ENCODE assay signal across 8 mouse cellular contexts in the genomic region with DNA sequence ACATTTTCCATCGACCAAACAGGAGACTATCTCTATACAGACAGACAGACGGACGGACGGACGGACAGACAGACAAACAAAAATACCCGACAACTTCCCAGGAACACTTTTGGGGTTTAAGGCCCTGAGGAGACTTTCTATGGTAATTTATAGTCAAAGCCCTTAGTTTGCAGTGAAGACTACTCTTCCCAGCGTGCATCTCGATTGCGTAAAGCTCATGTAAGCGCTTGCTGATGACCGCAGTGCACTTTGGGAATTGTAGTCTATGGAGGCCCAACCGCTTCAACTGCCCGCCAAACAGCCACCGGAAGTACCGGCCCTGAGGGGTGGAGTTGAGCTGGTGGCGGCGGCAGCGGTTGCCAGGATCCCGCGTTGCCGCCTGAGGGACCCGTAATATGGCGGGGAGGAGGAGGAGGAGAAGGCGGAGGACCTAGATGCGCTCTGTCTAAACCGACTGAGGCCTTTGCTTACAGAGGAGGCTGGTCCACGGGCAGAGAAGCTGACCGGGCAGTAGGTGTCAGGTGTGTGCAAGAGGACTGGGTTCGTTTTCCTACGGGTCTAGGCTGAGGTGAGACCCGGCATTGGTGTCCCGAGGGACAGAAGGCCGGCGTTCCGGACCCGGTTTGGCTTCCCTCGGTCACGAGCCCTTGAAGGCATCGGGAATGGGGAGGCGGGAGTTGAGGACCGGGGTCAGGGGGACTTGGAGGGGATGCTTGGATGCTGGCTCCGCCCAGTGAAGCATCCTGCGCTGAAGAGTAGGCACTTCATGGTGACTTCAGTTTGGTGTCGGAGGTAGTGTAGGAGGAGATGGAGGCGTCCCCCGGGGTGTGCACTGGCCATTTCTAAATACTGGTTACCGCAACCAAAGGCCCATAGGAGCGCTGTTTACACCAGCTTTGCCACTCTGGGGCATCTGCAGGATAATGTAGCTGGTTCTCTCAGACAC. TPM values are rescaled to one million over a fixed set of nuclear protein-coding genes. Genes with fewer than 3 reads are reported as not detected.
DNase-seq lines count a peak whose midpoint lies in the region; ATAC-seq and TF ChIP-seq lines count a peak whose summit lies in the region.

A gene (plus strand): TSS at position 325 of the 946 bp plus-strand sequence.

- WGBS in cerebellum, adult 2 months, result under 1% methylated on average over 48 of the region's 48 CpGs
- WGBS in hindbrain, embryonic 10.5 days, result under 1% methylated on average over 48 of the region's 48 CpGs
- WGBS in lung, postnatal 0 days, result under 1% methylated on average over 48 of the region's 48 CpGs

- H3K4me3 ChIP-seq in MEL (ENCODE audit: control insufficient read depth in 1 of 2, insufficient read depth in 1 of 2, low read depth in 2 of 2, low read length in 2 of 2), result peak within 1 kb of the TSS; percentile 68 to 78
- peak within 1 kb of the TSS; percentile 88 for H3K4me3 ChIP-seq in cerebellum, adult 2 months (replicated peaks; ENCODE audit: insufficient read depth, low read depth, low read length)
- H3K4me3 ChIP-seq in hindbrain, embryonic 10.5 days, result peak within 1 kb of the TSS; percentile 74
- H3K4me3 ChIP-seq in lung, postnatal 0 days (ENCODE audit: low read depth, low read length), result peak within 1 kb of the TSS; percentile 69

- H3K27me3 ChIP-seq in MEL (ENCODE audit: control insufficient read depth in 1 of 2, insufficient read depth in 2 of 2, low read length in 2 of 2), result no peaks in the 10 kb centered on the region
- no peaks in the 10 kb centered on the region for H3K27me3 ChIP-seq in cerebellum, adult 2 months (ENCODE audit: control insufficient read depth, insufficient read depth, low read length)
- no peaks in the 10 kb centered on the region for H3K27me3 ChIP-seq in hindbrain, embryonic 10.5 days (ENCODE audit: insufficient read depth, poor library complexity, severe bottlenecking)
- H3K27me3 ChIP-seq in lung, postnatal 0 days (replicated peaks; ENCODE audit: insufficient read depth, low read length), result no peaks in the 10 kb centered on the region

- peaks cover 0 to 14% of the 10 kb centered on the region in 2 experiments; a peak in 2 of 4 replicates for H3K4me1 ChIP-seq in MEL (ENCODE audit: control insufficient read depth in 1 of 2, insufficient read depth in 2 of 2, low read length in 2 of 2)
- peaks cover 3% of the 10 kb centered on the region for H3K4me1 ChIP-seq in cerebellum, adult 2 months (ENCODE audit: control insufficient read depth, insufficient read depth, low read length)
- peaks cover 16% of the 10 kb centered on the region for H3K4me1 ChIP-seq in hindbrain, embryonic 10.5 days (replicated peaks)
- H3K4me1 ChIP-seq in lung, postnatal 0 days (ENCODE audit: insufficient read depth, low read depth, low read length), result 0 out of 2 replicates have a peak, but pooled peaks cover 3% of the 10 kb centered on the region

- H3K4me2 ChIP-seq in lung, postnatal 0 days (replicated peaks; ENCODE audit: low read depth, low read length), result peak within 1 kb of the TSS; percentile 89

- H3K36me3 ChIP-seq in MEL (ENCODE audit: control insufficient read depth in 1 of 2, insufficient read depth in 2 of 2, low read length in 2 of 2), result peaks cover 0 to 16% of the 10 kb centered on the region in 2 experiments; a peak in 2 of 4 replicates
- peaks cover 28% of the 10 kb centered on the region for H3K36me3 ChIP-seq in hindbrain, embryonic 10.5 days
- H3K36me3 ChIP-seq in lung, postnatal 0 days (ENCODE audit: insufficient read depth, low read length), result no peaks in the 10 kb centered on the region

- peak; percentile 98 for ATAC-seq in lung, postnatal 0 days

- no peak for TF ChIP-seq EP300 in MEL (IDR thresholded peaks at IDR 0.05; ENCODE audit: low read depth in 1 of 2, low read length in 2 of 2)
- TF ChIP-seq EP300 in lung, postnatal 0 days (IDR thresholded peaks at IDR 0.05), result peak; percentile 17; the same call in 1 of the 2 replicates

- peak within 1 kb of the TSS; percentile 48; the same call in 1 of the 2 replicates for H3K27ac ChIP-seq in MEL (ENCODE audit: control insufficient read depth, low read depth, low read length)
- H3K27ac ChIP-seq in cerebellum, adult 2 months (ENCODE audit: insufficient read depth, low read length), result peak within 1 kb of the TSS; percentile 41
- peak within 1 kb of the TSS; percentile 85 for H3K27ac ChIP-seq in hindbrain, embryonic 10.5 days
- H3K27ac ChIP-seq in lung, postnatal 0 days (ENCODE audit: low read length), result no peak within 1 kb of the TSS

- H3K79me2 ChIP-seq in MEL (ENCODE audit: control insufficient read depth, insufficient read depth, low read length, poor library complexity), result no peaks in the 10 kb centered on the region; the same call in 1 of the 2 replicates

- peak; percentile 52 to 68; a peak in 3 of 4 replicates for TF ChIP-seq POLR2A in MEL (IDR thresholded peaks at IDR 0.05; ENCODE audit: control insufficient read depth in 1 of 2, insufficient read depth in 1 of 2, low read depth in 1 of 2, low read length in 2 of 2, poor library complexity in 1 of 2)
- TF ChIP-seq POLR2A in cerebellum, adult 2 months (IDR thresholded peaks at IDR 0.05; ENCODE audit: borderline replicate concordance, insufficient read depth, low read length), result peak; percentile 40; the same call in 1 of the 2 replicates

- H3K9ac ChIP-seq in MEL (ENCODE audit: control insufficient read depth, low read depth, low read length, poor library complexity, severe bottlenecking), result peak within 1 kb of the TSS; percentile 80
- H3K9ac ChIP-seq in lung, postnatal 0 days (replicated peaks; ENCODE audit: low read depth), result peak within 1 kb of the TSS; percentile 39

- no peak for TF ChIP-seq CTCF in MEL (IDR thresholded peaks at IDR 0.05 in 2 of 3, conservative IDR thresholded peaks at IDR 0.05 in 1 of 3; ENCODE audit: control insufficient read depth in 1 of 3, insufficient read depth in 1 of 3, low read depth in 2 of 3, low read length in 3 of 3, poor library complexity in 1 of 3, severe bottlenecking in 1 of 3)
- no peak for TF ChIP-seq CTCF in cerebellum, adult 2 months (IDR thresholded peaks at IDR 0.05; ENCODE audit: borderline replicate concordance, insufficient read depth, low read depth, low read length)
- peak; percentile 41 for TF ChIP-seq CTCF in lung, postnatal 0 days (IDR thresholded peaks at IDR 0.05)

- peak; percentile 98 for DNase-seq in MEL (ENCODE audit: low read depth, low spot score)
- peak; percentile 93 to 98 for DNase-seq in cerebellum, adult 2 months
- peak; percentile 96 for DNase-seq in forelimb bud, embryonic 11.5 days (ENCODE audit: low read depth, low spot score)
- peak; percentile 94 for DNase-seq in hindbrain, embryonic 10.5 days (ENCODE audit: low spot score)
- DNase-seq in layer of hippocampus, adult 9-11 months, result peak; percentile 97
- DNase-seq in lung, postnatal 0 days (ENCODE audit: low spot score), result peak; percentile 99
- peak; percentile 79 for DNase-seq in ovary, postnatal 14 days (ENCODE audit: low spot score)
- peak; percentile 93 for DNase-seq in thymus, postnatal 14 days

- no peak for TF ChIP-seq RAD21 in MEL (IDR thresholded peaks at IDR 0.05; ENCODE audit: low read depth, low read length)

- H3K9me3 ChIP-seq in MEL (replicated peaks; ENCODE audit: insufficient read depth, low read length), result no peaks in the 10 kb centered on the region
- H3K9me3 ChIP-seq in hindbrain, embryonic 10.5 days, result no peaks in the 10 kb centered on the region
- H3K9me3 ChIP-seq in lung, postnatal 0 days (ENCODE audit: low read length), result no peaks in the 10 kb centered on the region

TF ChIP-seq in MEL, 35 proteins besides CTCF, POLR2A, EP300 and RAD21 (continues in another document):
- TF ChIP-seq HCFC1 (IDR thresholded peaks at IDR 0.05; ENCODE audit: low read depth, low read length) (peak; percentile 100), SIN3A (IDR thresholded peaks at IDR 0.05; ENCODE audit: low read length) (peak; percentile 96), KAT2A (conservative IDR thresholded peaks at IDR 0.05; ENCODE audit: low read depth, low read length) (peak; percentile 99), ZNF384 (IDR thresholded peaks at IDR 0.05; ENCODE audit: low read depth, low read length) (no peak), ELF1 (IDR thresholded peaks at IDR 0.05; ENCODE audit: low read depth, low read length) (peak; percentile 78; the same call in 1 of the 2 replicates), TBP (IDR thresholded peaks at IDR 0.05; ENCODE audit: low read depth, low read length) (peak; percentile 62), MAZ (IDR thresholded peaks at IDR 0.05; ENCODE audit: low read depth, low read length) (no peak), CHD2 (IDR thresholded peaks at IDR 0.05; ENCODE audit: low read length) (0 out of 2 replicates have a peak, but pooled peaks have one; percentile 35), NRF1 (IDR thresholded peaks at IDR 0.05; ENCODE audit: insufficient read depth, low read depth, low read length, poor library complexity, severe bottlenecking) (peak; percentile 40; the same call in 1 of the 2 replicates), MXI1 (IDR thresholded peaks at IDR 0.05; ENCODE audit: low read depth, low read length) (peak; percentile 78), GABPA (IDR thresholded peaks at IDR 0.05; ENCODE audit: low read depth, low read length) (no peak), E2F4 (IDR thresholded peaks at IDR 0.05; ENCODE audit: borderline replicate concordance, low read depth, low read length) (peak; percentile 95), MEF2A (IDR thresholded peaks at IDR 0.05; ENCODE audit: extremely low read depth, insufficient replicate concordance, low read depth, low read length, poor library complexity, severe bottlenecking) (no peak), USF1 (IDR thresholded peaks at IDR 0.05; ENCODE audit: low read depth, low read length) (no peak), NELFE (IDR thresholded peaks at IDR 0.05; ENCODE audit: low read depth, low read length) (peak; percentile 58; the same call in 1 of the 2 replicates), BHLHE40 (IDR thresholded peaks at IDR 0.05; ENCODE audit: borderline replicate concordance, low read depth, low read length) (no peak), ETS1 (IDR thresholded peaks at IDR 0.05; ENCODE audit: low read depth, low read length) (no peak; the same call in 1 of the 2 replicates), ZC3H11A (IDR thresholded peaks at IDR 0.05; ENCODE audit: low read depth, low read length) (no peak), MYB (IDR thresholded peaks at IDR 0.05; ENCODE audit: low read depth, low read length) (peak; percentile 100), ZMIZ1 (IDR thresholded peaks at IDR 0.05; ENCODE audit: low read depth, low read length) (no peak), RCOR1 (IDR thresholded peaks at IDR 0.05; ENCODE audit: low read depth, low read length) (no peak)

RNA-seq across cellular contexts. Expression of the gene that starts here (rescaled TPM):
- total RNA-seq in MEL (2012; rRNA removed), result 8.9 and 10.4 TPM in 2 replicates
- 10 to 100 TPM in 1 of 2 experiments, not detected in 1; 12.3 TPM for polyA plus RNA-seq in MEL (2012; ENCODE audit: insufficient read depth in 1 of 2, insufficient read length in 2 of 2, low read depth in 1 of 2, low replicate concordance in 2 of 2, missing spikeins in 1 of 2)
- polyA plus RNA-seq in cerebellum, adult 2 months (2012; rRNA removed), result 63.1 and 72.8 TPM in 2 replicates
- polyA plus RNA-seq in hindbrain, embryonic 10.5 days (2016; fragmentation: Nextera tagmentation; extraction: Ambion mirVana), result 28.5 and 34.1 TPM in 2 replicates
- 8.4 and 8.8 TPM in 2 replicates for polyA plus RNA-seq in lung, postnatal 0 days (2015; fragmentation: Nextera tagmentation; extraction: Ambion mirVana)
